Mouse (Mus musculus) heart, adult 11 months (tissue): ENCODE measurements around the gene Efna1.
A peak's percentile ranks its signal among the peaks of the same experiment; 100 is the strongest.

ENCODE experiments used
- DNase-seq: peaks from one replicate; pipeline ENCODE4 v3.0.0; 2022

Efna1 gene

DNA sequence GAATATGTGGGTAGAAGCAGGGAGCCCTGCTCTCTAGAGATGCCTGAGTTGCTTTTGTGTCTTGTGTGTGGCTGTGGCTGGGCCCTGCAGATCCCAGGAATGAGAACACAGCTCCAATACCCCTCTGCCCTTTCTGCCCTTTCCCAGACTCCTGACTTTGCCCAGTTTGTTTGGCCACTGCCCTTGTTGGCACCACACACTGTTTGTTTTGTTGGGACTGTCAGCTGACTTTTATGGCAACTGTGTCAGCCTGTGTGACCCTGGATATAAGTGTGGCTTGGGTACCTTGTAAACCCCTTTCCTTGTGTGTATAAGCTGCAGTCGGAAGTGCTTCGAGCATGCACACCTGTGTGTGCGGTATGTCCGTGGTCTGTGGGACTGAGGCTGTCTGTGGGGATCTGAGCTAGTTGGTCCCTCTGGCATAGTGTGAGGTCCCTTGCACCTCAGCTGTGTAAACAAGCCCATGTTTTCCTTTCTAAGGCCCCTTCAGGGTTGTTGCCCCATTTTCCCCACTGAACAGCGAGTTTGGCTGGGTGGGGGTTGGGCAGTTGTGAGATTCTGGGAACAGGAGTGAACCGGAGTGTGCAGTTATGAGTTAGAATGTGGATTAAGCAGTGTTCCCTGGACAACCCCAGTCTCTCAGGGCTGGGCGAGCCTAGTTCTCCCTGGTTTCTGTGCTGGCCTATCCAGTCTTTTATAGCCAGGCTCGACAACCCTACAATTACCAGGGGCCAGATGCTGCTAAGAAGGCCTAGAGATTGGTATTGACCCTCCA, 24.8 kb upstream of the Efna1 start:
- DNase-seq, result no peak

DNA sequence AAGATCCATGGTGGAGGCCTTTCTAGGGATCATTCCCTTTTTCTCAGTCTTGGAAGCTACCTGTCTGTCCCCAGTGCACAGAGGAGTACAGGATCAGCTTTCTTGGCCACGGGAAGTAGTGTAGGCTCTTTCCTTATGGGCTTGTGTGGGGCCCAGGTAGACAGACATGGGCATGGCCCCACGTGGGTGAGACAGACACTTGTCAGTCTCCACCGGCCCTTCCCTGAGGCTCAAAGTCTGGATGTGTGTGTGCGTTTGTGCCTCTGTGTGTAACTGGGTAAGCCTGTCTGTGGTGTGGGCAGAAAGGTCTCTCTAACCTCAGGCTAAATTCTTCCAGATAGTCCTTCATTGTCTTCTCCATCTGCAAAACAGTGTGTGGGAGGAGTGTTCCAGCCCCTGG, 24.2 kb upstream of the Efna1 start:
- no peak for DNase-seq

DNA sequence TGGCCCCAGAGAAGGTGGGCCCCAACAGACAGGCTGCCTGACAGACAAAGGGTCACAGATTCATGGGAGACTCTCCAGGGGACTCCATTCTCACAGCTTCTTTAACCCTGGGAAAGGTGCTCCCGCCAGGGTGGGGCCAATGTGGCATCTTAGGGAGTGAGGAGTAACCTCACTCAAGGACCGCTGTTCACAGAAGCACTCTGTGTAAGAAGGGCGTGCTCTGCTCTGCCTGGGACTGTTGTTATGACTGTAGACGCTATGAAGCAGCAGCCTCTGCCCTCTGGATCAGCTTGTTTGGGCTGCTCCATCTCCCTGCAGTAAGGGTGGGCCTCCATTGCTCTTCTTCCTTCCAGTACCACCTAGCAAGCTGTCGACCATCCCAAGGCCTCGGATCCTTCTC, 23.5 kb upstream of the Efna1 start:
- no peak for DNase-seq

DNA sequence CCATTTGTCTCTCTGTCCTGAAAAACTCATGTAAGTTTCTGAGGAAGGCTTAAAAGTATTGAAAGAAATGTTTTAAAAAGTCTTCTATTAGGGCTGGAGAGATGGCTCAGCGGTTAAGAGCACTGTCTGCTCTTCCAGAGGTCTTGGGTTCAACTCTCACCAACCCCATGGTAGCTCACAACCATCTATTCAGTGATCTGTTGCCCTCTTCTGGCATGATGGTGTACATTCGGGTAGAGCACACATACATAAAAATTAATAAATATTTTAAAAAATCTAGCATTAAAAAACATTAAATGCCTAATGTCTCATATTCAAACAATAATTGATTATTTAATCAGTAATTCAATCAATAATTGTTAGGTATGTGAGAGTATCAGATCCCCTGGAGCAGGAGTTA, 19.6 kb upstream of the Efna1 start:
- DNase-seq, result no peak

DNA sequence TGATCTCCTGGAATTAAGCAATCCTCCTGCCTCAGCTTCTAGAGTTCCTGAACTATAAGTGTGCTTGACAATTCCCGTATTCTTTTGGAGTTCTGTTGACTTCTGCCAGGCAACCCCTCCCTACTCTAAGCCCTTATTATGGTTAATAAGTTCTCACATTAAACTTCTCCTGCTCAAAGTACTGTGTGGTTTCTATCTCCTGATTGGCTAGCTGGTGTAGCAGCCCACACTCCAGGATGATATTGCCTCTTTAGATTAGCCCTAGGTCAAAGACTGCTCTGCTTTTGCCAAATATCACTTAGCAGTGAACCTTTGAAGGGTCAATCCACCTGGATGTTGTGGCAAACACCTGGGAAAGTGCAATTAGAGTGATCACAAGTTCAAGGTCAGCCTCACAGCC, 19.1 kb upstream of the Efna1 start:
- DNase-seq, result no peak

DNA sequence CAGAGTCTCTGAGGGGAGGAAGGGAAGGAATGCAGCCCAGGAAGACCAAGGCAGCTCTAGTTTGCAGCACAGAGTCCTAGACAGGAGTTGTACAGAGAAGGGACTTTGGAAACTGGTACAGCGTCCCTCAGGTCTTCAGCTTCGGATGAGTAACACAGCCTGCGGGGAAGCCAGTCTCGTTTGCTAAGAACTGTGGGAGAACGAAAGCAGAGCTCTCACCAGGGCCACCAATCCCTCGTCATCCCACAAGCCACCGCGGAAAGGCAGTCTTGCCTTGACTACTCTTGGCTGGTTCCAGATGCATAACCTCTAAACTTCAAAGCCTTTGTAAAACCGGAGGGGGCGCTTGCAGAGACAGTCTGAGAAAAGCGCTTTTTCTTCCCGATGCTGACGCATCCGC, 18.6 kb upstream of the Efna1 start:
- peak; percentile 89 for DNase-seq

DNA sequence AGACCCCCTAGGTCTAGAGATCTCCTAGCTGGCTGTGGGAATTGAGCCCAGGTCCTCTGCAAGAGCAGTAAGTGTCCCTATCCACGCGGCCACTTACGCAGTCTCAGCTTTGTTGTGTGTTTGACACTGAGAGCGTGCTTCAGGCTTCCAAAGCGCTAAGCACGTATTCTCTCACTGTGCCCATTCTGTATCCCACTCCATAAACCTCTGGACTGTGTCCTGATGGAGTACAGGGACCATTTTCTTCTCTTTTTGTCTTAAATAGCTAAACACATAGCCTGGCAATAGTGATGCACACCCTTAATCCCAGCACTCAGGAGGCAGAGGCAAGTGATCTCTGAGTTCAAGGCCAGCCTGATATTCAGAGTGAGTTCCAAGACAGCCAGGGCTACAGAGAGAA, 18.0 kb upstream of the Efna1 start:
- no peak for DNase-seq

DNA sequence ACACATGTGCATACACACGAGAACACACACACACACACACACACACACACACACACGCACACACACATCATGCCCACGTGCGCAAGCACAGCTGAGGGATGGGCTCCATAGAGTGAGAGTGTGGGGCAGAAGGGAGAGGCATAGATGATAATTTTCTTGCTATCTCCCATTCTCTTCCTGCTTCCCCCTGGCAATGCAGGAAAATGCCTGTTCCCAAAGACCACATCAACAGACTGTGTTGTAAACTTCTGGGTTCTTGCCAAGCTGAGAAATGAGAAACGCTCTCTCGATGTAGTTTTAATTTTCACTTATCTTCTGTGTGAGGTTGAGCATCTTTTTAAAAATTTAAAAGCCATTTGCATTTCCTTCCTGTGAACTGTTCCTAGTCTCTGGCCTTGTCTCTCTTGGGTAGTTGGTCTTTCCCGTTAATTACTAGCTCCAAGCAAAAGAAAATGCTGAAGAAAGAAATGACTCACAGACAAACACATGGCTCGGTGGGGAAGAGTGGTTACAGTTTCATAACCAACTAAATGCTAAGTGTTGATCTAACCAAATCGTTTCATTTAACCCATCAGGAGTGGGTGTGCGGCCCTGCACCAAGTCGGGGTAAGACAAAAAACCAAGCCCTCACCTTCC, 15.9 kb upstream of the Efna1 start:
- DNase-seq, result no peak

DNA sequence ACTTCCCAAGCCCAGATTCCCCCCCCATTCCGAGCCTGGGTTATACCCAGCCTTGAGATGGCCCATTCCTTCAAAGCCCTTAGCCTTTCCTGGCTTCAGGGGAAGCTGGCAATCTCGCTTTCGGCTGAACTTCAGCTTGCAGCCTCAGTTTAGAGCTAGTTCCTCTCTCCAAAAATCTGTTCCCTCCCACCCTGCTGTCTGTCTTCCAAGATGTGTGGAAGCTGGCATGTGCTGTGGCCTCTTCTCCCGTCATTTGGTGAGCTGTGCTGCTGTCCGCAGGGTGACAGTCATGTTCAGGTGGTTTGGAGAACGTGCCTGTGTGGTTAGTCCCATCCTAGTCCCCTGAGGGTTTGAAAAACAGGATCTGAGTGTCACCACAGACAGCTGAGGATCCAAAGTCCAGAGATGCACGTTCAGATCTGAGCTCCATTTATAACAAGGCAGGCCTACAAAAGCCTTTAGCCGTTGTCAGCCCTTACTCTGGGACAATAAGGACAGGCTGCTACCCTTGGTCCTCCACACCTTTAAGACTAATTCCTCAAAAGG, 14.8 kb upstream of the Efna1 start:
- DNase-seq, result no peak

DNA sequence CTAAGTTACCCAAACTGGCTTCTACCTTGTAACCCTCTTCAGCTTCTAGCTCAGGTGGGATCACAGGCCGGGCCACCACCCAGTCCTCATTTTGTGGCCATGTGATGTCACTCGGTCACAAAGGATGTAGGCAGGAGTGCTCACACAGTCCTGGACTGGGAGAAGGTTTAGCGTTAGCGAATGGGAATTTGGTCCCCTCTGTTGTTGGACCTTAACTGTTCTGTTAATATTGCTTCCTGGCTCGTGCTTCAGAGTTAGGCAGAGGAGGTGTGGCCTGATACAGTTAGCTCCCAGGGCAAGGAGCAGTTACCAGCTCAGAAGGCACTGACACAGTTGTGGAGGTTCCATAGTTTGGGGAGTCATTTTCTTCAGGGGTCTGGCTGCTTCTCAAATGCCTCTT, 13.3 kb upstream of the Efna1 start:
- DNase-seq, result no peak

DNA sequence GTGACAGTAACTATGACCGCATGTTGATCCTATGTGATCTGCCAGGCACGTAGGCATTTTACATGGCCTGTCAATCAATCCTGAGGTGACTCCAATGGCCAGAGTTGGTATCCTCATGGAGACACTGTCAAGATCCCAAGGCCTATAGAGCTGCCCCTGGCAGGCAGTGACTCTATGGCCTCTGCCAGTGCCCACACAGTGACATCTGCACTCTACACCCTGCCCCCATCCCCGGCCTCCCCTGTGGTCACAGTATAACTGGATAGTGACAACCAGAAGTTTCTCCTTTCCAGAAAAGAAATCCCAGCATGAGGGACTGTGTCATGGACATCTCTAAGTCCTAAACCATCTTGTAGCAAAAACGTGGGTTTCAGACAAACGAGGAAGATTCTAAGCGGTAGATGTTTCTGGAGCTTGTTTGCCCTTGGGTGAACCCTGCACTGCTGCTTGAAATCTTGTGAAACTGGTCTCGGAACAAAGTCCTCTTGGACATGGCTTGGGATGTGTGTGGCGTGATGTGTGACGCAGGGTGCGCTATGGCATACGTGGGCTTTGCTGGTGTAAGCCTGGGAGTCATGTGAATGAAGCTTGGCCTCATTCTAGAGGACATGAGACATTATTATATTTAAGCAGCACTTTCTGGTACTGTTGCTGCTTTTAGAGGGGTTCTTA, 12.4 kb upstream of the Efna1 start:
- no peak for DNase-seq

DNA sequence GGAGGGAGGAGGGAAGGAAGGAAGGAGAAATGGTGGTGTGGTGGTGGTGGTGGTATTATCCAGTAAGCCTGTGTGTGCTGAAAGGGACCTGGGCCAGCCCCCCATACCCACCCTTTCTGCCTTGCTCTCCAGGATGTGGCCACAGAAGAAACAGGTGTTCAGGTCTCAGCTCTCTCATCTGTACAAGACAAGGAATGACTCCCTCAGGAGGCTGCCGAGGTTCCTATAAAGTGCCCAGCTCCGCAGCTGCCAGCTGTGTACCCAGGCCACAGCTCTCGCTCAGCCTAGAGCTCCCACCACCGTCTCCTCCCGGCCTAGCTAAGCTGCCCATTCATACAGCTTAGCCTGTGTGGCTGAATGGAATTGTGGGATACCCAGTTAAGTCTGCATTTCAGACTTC, 11.4 kb upstream of the Efna1 start:
- DNase-seq, result no peak

DNA sequence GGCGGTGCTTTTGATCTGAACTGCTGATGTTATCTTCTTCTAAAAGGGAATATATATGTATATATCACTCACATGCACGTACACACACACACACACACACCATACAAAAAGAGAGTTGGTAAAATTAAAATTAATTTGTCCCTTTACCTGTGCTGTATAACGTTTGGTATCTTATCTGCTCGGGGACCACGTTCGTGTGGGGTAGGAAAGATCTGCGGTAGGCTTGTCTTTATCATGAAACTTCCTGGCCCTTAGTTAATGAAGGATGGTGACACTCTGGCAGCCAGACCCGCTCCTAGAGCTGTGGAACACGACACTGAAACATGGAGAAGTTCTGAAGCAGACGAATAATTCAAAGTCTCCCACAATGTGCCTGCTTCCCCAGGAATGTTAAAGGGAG, 10.9 kb upstream of the Efna1 start:
- DNase-seq, result no peak

DNA sequence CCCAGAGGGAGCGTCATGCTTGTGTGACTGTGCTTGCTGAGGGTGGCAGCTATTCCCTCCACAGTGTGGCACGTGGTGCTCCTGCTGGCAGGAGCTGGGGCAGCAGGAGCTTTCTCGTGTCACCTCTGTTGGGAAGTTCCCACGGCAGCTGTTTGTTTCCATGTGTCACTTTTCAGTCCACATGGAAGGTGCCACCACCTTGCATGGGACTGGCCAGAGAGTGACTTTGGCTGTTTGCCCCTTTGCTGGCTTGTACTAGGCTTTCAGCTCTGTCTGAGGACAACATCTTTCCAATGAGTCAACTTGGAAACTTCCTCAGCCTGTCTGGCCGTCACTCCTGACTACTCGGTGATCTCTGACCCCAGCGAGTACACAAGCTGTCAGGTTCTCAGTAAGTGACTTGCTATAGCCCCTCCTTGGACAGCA, 7.6 kb upstream of the Efna1 start:
- peak; percentile 94 for DNase-seq

DNA sequence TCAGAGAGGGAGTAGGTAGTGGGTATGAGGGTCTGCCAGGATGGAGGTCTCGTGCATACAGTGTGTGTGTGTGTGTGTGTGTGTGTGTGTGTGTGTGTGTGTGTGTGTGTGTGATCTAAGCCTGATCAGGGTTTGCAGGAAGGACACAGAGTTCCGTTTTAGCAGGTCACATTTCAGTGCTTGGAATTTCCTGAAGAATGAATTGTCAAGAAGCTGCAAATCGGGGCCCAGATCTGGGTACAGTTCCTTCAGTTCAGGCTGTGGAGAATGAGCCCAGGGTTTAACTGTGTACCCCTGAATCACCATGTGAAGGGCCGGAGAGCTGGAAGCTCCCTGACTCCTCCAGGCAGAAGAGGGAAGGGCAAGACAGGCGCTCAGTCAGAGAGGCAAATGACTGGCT, 6.3 kb upstream of the Efna1 start:
- peak; percentile 90 for DNase-seq

DNA sequence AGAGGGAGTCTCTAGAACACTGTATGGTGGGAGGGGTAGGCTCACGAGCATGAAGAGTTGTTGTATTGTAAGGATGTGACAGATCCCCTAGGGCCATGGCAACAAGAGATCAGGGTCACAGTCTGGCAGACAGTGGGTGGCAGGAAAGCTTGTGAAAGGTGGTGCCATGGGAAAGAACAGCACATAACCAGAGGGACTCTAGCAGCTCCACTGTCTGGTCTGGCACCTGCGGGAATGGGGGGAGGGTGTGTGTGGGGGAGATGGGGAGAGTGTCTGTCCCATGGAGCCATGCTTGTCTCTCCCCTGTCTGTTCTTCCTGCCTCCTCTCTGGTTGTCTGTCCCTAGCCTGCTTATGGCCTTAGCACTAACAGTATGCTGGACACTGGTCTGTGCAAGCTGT, 4.6 kb upstream of the Efna1 start:
- DNase-seq, result peak; percentile 91

DNA sequence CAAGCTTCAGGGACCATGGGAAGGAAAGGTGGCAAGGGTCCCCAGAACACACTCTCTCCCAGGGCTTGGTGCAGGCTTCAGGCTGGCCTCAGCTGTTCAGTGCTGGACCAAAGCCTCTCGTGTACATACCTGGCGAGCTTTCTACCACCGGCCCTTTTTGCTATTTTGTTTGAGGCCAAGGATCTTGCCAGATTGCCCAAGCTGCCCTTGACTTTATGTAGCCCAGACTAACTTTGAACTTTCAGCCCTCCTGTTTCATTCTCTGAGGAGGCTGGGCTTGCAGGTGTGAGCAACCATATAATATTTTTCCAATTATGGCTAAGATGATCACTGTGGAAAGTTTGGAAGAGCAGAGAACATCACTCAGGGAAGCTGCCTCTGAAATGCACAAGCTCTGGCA, 3.3 kb upstream of the Efna1 start:
- no peak for DNase-seq

DNA sequence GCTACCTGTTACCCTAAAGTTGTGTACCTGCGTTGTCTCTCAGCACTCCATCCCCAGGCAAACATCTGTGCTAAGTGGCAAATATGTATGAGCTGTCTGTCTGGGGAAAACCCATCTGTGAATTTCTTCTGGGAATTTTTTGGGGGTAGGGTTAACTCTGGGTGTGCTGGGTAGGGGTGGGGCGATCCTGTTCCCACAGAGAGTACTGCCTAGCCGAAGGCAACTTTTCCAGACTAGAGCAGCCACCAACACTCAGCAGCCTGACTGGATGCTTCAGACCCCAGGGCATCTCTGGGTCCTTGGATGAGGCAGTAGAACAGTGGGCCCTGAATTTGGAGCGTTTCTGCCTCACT, 1.3 kb upstream of the Efna1 start:
- no peak for DNase-seq

DNA sequence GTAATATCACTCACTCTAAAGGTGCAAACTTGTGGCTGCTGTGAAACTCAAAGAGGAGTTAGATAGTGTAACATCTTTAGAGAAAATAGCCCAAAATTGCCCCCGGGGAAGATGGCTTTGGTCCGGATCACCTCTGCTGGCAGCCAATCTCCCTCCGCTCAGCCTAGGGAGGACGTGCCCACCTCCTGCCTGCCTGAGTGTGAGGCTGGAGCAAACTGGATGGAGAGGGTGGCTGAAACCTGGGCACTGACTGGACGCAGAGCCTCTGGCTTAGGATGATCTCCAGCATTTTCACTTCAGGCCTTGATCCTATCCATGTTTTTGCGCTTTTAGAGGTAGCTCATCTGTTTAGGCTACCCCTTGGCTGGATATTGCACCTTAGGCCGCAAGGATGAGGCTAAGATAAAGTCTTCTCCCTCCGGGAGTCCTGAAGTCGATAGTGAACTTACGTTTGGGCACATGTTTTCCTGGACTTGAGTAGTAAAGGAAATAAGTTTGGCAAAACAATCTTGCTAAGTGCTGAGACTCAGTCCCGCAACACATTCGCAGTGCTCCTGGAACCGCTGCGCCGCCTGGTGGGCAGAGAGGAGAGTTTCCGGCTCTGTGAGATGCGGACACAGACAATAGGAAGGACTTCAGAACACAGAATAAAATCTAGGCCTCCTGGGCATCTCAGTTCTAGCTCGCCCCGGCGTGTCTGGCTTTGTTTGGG, 793 bp upstream of the Efna1 start:
- peak; percentile 98 for DNase-seq

DNA sequence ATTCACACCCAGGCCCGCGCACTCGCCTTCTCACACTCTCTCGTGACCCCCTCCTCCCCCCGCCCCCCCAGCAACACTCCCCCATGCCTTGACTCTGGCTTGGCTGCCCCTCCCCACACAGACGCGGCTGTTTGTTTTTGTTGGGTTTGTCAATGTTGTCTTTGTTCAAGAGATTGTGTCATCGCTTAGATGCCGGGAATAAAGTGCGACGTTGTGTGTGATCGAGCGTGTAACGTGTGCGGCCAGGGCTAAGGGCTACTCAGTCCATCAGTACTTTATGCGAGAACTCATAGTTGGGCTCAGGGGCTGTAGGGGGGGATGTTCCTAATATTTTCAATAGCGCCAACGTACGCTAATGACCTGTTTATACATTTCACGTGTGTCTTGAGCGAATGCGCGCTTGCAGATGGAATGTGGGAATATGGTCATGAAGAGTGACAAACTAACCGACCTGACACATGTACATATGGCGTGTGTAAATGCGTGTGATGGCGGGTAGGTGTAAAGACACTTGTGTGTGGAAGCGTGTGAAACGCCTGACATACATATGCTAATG, 814 bp downstream of the Efna1 start:
- DNase-seq, result no peak

DNA sequence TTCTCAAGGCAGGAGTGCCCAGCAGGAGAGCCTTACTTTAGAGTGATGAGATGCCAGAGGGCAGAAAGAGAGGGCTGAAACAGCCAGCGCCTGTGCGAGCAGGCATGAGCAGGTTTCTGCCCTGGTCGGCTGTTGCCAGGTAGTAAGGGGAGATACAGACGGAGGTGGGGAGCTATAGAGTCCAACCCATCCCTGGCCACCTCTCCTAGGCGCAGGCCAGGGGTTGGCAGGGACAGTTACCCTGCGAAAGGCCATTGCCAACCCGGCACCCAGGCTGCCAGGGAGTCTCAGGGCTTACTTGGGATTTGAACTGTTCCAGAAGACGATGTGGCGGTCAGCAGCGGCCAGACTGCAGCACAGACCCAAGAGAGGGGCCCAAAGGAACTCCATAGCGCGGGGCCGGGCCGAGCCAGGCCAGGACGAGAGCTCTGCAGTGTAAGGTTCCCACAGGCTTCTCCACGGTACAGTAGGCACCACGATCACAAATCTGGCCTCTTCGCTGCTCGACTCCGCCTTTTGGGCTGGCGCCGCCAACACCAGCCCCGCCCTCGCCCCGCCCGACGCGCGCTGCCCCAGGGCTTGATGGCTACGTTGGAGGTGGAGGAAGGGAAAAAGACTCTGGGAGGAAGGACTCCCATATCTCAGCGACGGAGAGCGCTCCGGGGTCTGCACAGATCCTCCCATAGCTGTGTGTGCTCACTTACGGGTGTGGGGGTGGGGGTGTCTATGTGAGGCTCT, 1.6 kb downstream of the Efna1 start:
- DNase-seq, result peak; percentile 99

DNA sequence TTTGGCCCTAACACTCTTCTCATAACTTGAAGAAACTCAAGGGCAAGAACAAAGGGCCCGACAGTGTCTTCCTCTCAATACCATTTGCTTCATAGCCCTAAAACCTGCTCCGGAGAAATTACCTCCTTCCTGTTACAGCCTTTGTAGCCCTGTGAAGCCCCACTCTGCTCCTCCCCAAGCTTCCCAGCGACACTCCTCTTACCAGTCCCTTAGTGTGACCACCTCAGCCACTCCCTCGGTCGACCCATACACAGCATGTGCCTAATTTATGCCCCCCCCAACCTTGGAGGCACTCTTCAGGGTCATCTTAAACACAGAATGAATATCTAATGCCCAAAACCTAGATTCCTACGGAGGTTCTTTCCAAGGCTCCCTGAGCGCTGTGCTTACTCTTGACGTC, 2.3 kb downstream of the Efna1 start:
- DNase-seq, result peak; percentile 91
